Mouse (Mus musculus) gastrocnemius, postnatal 25 days (tissue): ENCODE data around the gene Klf8. TPM values are rescaled to one million over a fixed set of nuclear protein-coding genes. Genes with fewer than 3 reads are reported as not detected.
"Not testable (repeated sequence)": the region's sequence is repeated elsewhere in the genome, so short reads cannot be mapped to it uniquely, and the experiment has no call there.

Source experiments
- DNase-seq: peaks from one replicate; pipeline ENCODE4 v3.0.0; 2022
- long read RNA-seq, 2 experiments: library from polyadenylated mRNA; stranded (forward); transcript quantifications; one replicate each; pipeline ENCODE4 v2.0.0; 2021
- total RNA-seq, 2 experiments: library from RNA; stranded (reverse); gene quantifications; 1 replicate in 1 of 2; 2 replicates in 1 of 2; pipeline ENCODE4 v1.2.3; 2021

Klf8 gene
- under 1 TPM; 0.26 to 0.59 TPM for total RNA-seq
- long read RNA-seq, experiment 1: 0 reads
- long read RNA-seq, experiment 2: 0 reads

DNA sequence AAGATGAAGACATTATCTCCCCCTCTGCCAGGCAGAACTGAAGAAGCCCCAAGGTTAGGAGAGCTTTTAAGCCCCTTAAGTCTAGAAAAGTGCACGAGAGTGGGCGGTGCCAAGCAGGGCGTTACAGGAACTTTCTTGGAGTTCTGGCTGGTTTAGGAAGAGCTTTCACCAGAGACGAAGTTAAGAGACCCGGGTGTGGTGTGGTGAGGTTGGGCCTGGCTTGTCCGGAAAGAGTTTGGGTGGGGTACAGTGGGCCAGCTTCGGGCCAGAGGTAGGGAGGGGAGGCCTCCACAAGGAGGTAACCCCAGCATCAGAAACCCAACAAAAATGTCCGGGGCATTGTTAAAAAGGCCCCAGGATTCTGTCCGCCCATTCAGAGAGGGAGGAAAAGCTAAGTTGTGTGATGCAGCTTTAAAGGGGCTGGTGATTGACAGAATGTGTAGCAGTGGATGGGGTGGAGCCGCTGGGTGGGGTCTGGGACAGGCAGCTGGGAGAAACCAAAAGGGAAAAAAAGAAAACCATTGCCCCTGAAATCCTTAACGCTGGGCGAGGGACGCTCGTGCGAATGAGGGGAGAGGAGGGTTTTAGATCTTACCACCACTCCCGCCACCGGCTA, at the start of gene Klf8:
Gene Klf8, plus strand, starts transcription at position 163 of the 616 bp plus-strand sequence.
- DNase-seq: no peak

DNA sequence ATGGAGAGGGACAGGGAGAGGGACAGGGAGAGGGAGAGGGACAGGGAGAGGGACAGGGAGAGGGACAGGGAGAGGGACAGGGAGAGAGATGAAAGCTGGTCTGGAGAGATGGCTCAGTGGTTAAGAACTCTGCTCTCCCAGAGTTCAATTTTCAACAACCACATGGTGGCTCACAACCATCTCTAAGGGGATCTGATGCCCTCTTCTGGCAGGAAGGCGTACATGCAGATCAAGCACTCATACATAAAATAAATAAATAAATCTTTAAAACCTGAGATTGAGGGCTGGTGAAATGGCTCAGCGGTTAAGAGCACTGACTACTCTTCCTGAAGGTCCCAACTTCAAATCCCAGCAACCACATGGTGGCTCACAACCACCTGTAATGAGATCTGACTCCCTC, 38.1 kb upstream of the Klf8 start:
- not testable (repeated sequence) for DNase-seq

DNA sequence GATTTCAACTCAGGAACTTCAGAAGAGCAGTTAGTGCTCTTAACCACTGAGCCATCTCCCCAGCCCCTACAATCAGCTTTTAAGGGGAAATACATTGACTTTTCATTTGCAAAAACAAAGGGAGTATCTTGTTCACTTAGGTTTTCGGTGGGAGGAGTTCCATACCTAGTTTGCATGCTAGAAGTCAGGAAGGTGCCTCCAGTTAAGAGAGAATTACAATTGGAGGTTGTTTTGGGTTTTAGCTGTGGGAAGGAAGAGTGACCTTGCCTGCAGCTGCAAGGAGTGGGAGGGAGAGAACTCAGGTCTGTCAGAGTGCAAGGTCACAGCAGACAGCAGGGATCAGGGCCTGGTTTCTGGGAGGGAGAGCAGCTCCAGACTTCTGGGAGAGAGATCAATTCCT, 26.2 kb upstream of the Klf8 start:
- DNase-seq: no peak

DNA sequence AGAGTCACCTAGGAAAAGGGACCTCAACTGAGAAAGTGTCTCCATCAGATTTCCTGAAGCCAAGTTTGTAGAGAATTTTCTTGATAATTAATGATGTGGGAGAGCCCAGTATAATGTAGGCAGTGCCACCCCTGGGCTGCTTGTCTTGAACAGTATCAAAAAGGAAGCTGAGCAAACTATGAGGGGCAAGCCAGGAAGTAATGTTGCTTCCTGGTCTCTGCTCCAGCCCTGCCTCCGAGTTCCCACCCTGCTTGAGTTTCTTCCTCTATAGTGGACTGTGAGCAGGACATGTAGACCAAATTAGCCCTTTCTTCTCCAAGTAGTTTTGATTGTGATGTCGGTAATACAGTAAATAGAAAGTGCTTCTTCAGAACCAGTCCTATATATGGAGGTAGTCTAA, 6.0 kb upstream of the Klf8 start:
- no peak for DNase-seq

DNA sequence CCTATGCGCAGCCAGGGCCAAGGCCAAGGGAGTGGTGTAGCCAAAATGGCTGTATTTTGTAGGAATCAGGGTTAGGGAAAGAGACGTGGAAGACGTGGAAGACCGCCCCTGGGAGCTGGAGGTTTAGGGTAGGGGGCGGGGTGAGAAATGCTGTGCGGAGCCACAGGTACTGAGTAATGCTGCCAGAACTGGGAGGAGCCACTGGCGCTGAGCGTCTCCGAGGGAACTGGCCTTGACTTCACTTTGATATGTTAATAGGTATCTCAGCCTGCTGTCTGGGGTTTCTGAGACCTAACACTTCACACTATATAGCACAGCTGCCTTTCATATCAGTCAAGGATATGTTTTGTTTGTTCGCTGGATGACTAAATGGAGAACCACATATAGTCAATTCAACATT, 4.0 kb upstream of the Klf8 start:
- DNase-seq: no peak

DNA sequence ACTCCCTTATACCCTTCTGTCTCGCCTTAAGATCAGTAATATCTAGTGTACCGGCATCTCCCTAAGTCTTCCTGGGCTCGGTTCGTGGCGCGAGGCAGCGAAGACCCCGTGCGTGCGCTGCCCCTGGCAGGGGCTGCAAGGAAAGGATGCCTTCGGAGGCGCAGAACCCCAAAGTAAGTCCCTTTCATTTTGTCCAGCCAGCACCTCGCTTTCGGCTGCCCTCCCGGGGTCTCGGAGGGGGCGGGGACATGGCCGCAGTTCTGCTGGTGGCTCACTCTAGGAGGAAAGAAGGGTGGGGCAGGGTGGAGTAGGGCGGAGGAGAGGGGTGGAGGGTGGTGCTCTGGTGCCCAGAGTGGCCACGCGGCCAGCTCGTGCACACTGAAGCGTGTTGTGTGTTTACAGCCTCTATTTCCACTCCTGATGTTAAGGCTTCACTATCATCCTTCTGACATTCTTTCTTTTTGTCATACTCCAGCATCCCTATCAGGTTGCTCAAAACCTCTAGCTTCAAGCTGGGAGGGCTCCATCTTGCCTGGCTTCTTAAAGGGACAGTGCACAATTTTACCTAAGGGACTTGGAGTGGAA, 746 bp downstream of the Klf8 start:
- DNase-seq: no peak

DNA sequence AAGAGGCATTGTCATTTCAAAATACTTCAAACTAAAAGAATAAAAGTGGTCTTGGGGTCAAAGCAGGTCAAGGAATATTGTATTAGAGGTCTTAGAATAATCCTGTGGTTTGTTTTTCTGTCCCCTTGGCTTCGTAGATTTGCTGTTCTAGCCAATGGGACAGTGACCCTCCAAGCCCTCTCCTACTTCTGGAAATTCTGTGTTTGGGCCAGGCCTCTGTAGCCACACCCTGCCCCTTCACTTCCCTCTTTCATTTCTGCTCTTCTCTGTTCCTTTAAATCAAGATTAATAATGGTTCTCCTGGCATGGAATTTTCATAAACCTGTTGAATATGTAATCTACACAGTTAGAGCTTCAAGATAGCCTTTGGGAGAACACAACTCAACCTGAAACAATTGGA, 17.0 kb downstream of the Klf8 start:
- DNase-seq: no peak

DNA sequence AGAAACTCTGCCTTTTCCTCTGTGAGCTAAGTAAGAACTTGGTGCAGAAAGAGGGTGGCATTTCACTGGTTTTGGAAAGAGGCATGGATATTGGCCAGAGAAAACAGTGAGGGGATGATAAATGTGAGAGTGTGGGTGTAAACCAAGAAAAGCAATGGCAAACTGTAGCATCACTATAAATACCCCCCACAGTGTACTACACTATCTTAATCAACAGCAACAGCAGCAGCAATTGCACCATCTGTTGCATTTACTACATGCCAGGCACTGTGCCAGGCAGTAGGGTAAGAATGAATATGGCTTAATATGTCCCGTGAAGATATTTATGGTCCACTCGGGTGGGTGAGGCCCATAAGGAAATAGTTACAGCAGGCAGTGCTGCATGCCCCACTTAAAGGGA, 18.2 kb downstream of the Klf8 start:
- no peak for DNase-seq

DNA sequence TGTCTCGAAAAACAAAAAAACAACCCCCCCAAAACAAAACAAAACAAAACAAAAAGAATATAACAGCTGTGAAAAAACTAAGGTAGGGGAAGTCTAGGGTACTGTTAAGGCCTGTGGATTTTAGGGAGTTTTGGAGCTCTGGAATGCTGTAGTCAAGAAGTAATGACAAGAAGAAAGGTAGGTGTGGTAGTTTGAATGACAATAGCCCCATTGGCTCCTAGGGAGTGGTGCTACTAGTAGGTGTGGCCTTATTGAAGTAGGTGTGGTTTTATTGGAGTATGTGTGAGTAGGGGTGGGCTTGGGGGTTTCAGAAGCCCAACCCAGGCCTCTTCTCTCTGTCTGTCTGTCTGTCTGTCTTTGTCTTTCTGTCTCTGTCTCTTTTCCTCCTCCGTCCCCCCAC, 44.9 kb downstream of the Klf8 start:
- no peak for DNase-seq

DNA sequence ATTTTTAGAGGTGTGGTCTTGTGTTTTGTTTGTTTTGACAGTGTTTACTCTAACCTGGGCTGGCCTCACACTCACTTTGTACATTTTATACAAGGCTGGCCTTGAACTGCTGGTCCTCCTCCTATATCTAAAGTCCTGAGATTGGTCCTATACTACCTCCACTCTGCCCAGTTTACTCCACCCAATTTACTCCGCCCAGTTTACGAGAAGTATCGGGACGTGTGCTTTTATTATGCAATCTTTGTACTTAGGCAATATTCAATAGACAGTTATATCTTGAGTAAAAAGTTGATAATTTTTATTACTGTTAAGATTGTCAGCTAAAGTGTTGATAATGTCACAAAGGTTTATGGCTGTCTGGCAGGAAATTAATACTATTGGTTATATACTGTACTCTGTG, 74.1 kb downstream of the Klf8 start:
- no peak for DNase-seq

DNA sequence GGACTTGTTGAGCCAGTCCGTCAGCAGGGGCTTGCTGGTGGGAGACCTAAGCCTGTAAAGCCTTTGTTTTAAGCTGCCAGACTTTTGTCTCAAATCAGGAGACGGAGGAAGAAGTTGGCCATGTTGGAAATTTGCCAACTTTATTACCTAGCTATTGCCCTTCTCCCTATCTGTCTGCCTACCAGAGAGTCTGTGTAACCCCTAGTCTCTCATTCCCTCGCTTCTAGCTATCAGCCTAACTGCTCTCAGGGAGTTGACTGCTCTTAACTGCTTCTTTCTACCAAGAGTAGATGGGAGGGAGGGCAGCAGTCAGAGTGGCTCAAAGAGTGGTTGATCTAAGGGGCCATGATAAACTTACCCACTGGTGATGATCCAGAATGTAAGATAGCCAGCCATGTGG, 85.8 kb downstream of the Klf8 start:
- no peak for DNase-seq

DNA sequence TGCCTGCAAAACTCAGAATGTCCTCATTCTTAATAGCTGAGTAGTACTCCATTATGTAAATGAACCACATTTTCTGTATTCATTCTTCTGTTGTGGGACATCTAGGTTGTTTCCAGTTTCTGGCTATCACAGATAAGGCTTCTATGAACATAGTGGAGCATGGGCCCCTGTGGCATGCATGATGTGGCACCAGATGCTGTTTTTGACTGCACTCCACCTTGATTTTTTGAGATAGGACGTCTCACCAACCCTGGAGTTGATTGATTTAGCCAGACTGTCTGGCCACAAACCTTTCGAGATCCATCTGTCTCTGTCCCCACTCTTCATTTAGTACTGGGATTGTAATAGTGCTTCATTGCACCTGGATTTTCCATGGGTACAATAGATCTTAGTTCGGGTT, 96.9 kb downstream of the Klf8 start:
- DNase-seq: not testable (repeated sequence)

DNA sequence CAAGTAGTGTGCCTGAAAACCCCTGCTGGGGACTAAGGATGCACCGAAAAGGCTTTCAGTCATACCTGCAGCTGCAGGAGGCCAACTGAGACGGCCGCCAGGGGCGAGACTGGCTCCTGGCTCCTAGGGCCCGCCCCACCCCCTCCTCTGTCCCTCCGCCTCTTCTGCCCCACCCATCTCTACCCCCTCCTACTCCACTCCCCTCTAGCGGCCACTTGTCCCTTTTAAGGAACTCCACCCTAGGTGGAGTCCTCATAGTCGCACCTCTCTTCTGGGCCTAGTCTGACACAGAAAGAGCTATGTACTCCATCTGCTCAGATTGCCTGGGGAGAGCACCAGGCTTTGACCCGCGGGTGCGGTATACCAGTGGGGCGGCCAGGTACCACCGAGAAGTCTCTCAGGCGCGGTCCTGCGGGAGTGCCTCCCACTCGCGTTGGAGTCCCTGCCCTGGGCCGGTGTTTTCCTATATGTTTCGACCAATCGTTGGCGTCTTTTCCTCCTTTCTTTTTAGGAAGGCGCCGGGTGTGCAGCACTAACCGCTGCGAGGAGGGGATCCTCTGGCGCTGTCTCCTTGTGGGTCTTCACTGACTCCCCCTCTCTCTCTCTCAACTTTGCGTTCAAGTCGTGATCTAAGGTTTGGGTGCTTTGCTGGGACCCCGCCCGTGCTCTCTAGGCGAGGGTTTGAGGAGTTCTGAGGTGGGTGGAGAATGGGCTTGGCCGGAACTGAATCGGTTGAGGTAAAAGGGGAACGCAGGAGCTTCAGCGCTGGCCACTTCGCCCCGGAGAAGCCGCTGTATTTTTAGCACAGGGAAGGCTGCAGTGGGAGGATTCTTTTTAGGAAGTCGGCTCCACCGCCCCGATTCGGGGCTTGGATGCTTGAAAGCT, 122.3 kb downstream of the Klf8 start:
- DNase-seq: peak; percentile 9

DNA sequence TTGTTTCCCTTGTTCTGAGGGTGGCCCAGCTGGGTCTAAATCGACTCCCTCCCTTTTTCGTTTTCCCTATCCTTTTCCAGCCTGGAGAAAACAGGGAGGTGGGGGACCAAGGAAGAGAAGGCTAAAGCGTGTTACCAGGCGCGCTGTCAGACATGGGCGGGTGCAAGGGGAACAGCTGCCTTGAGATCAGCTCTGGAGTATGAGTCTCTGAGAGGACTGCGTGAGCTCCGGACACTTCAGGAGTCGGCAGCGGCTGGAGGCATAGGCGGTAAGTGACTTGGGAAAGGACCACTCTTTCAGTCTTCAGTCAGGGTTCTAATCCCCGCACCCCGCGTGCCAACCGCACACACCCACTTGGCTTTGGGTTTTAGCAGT, 122.9 kb downstream of the Klf8 start:
- no peak for DNase-seq

DNA sequence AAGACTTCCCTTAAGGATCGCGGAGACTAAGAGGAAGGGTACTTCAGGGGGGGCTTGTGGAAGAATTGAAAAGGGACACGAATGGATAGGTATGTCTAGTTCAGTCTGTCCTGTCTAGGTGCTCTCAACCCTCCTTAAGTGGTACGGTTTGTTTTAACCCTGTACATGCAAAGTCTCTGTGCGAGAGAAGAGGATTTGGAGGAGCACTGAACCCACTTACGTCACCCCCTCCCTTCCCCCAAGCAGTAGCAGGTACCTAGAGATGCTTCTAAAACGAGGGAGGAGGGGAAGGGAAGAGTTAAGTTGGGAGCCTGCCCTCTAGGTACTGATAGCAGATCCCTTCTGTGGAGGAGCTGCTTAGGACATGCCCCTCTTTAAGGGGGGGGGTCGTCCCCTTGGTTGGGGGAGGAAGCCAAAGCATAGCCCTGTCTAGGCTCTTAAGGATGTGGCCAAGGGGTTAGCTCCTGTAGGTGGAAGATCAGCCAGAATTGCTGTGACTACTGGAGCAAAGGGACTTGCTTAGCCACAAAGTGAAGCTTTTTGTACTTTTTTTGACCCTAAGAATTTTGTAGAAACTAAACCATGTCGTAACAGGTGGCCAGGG, 123.5 kb downstream of the Klf8 start:
- DNase-seq: no peak

DNA sequence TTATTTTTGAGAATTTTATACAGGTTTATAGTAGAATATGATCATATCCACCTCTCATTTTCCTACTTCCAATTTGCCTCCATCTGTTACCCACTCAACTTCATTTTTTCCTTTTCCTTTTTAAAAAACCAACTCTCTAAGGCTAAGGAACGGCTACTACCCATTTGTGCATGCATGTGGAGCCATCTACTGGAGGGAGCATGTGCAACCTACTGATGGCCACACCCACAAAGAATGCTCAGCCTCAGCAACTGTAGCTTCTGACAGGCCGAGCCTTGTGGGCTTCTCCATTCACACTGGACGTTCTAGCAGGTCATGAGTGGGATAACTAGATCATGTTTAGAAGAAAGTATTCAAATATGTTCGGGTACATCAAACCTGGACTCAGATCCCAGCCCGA, 129.5 kb downstream of the Klf8 start:
- DNase-seq: no peak

DNA sequence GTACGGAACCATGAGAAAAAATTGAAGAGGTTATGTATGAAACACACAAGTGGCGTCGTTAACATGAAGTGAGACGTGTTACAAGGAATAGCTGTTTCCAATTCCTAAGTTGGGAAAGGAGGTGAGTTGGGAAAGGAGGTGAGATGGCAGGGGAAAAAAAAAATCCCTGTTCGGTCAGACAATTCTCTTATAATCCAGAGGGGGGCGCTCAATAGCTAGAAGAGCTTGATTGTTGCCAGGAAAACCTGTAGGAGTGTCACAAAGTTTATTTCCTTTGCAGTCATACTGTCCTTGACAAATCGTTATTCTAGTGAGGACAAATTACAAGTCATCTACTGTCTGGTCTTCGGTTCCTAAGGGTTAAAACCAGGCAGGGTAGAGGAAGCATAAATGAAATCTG, 132.5 kb downstream of the Klf8 start:
- no peak for DNase-seq

DNA sequence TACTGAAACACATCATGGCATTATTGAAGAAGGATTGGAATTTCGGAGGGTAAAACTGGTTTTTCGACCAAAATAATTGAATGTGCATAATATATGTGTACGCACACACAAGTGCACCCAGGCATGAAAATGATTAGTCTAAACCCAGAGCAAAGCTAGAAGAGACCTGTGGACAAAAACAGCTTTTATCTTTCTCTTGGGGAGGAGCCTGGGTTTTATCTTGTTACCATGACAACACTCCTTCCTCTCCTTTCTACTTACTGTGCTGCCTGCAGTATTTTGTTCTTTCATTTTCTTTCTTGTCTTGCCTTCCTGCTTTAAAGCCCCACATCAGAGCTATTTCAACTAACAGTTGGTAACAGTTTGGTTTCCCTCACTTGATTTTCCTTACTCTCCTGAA, 137.8 kb downstream of the Klf8 start:
- no peak for DNase-seq

DNA sequence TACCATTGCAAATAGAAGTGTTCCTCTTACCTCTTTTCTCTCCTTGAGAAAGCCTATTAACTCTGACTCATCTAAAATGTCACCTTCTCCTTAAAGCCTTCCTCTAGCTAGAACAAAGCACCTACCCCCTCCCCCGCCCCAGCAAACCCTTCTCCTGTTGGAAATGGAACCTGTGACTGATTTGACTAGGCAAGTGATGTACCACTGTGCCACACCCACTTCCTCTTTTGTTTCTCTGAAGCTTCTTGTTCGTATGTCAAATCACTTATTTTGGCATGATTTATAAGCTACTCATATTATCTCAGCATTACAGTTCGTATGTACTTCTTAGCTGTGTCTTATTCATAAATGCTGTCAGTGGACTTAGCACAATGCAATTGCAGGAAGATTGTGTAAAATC, 144.5 kb downstream of the Klf8 start:
- no peak for DNase-seq

DNA sequence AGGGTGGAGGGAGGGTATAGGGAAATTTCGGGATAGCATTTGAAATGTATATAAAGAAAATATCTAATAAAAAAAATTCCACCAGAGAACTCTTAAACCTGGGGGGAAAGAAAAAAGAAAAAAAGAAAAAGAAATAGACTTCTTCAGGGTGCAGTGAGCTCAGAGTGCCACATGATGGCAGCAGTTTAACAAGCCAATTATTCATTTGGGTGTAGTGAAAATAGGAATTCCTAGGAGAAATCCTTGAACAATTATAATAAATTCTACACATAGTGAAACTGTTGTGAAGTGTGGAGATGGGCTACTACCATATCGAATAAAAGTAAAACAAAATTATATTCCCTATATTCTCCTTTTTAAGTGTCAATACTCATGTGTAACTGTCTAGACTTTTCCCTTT, 152.0 kb downstream of the Klf8 start:
- no peak for DNase-seq

DNA sequence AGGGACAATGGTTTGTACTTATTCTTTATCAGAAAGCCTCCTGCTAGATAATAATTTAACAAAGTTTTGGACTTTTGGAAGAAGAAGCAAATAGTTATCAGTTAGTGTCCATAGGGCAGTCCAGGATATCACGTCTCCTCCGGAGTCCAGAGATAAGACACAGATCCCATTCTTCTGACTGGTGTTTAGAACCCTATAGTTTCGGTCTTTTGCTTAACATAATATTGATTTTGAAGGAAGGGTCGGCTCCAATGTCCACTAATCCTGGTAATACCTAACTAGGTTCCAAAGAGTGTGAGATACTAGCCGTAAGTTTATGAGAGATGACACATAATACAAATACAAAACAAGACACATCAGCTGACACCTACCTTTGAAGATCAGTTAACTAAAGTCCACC, 179.8 kb downstream of the Klf8 start:
- DNase-seq: no peak

DNA sequence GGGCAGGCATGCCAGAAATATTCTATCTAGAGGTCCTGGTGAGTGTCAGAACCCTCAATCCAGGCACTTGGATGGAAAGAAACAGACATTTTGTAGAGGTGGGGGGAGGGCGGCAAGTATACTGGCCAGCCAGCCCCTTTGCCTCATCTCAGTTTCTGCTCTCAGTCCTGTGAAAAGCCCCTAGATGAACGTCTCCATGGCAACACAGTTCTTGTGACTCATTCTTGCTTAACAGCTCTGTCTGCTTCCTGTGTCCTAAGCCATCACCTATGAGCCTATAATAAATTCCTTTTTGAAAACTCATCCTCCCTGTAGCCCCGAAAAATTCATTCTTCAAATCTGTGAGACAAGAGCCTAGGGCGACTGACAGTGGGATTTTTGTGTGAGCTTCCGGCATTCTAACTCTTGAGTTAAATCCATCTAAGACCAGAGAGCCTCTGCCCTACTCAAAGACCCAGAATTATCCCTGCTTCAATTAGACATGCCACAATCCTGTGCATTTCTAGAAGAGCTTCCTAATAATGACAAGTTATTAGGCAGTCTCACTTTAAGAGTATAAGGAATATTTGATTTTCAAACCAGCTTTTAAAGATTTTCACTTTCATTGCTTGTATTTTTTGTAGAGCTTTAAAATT, 196.5 kb downstream of the Klf8 start:
- DNase-seq: no peak

DNA sequence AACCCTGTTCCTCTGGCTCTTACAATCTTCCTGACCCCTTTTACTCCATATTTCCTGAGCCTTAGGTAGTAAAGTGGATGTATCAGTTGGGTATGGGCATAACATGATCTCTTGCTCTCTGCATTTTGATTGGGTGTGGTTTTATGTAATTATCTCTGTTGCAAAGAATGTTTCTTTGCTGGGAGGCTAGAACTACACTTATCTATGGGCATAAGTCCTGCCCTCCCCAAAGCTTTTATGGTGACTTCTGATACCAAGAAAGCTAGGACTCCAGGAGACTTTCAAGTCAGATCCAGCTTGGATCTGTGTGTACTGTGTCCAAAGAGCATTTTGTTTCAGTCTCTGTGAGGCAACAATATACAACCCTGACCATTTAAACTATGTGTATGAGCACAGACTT, 202.3 kb downstream of the Klf8 start:
- no peak for DNase-seq
